Mouse (Mus musculus) CH12.LX (cell line): ENCODE measurements around the gene Bcl2l11. TPM values are rescaled to one million over a fixed set of nuclear protein-coding genes. Genes with fewer than 3 reads are reported as not detected.
A peak's percentile ranks its signal among the peaks of the same experiment; 100 is the strongest.

Source experiments
- DNase-seq: peaks from one replicate; pipeline ENCODE4 v3.0.0-alpha.2; 2013; ENCODE audit errors: extremely low read depth
- H3K27ac ChIP-seq: 2 replicates; pipeline ENCODE4 v1.5.1; 2012; ENCODE audit warnings: low read depth, mild to moderate bottlenecking, control low read depth, moderate library complexity; ENCODE audit not compliant: insufficient read depth
- H3K27me3 ChIP-seq: replicated peaks from 2 replicates; pipeline ENCODE3; 2012; ENCODE audit warnings: inconsistent platforms
- H3K36me3 ChIP-seq, 2 experiments: replicated peaks in 1 of 2; 2 replicates each; pipeline versions ENCODE3 to v1.6.1; 2012; ENCODE audit warnings: inconsistent platforms in 1 of 2, low read length in 1 of 2, mild to moderate bottlenecking in 1 of 2, mixed read lengths in 1 of 2, moderate library complexity in 1 of 2; ENCODE audit not compliant: control insufficient read depth in 1 of 2, insufficient read depth in 1 of 2
- H3K4me1 ChIP-seq, 2 experiments: 2 replicates each; pipeline ENCODE4 v1.6.1; 2012; ENCODE audit warnings: inconsistent platforms in 1 of 2, moderate library complexity in 1 of 2; ENCODE audit not compliant: insufficient read depth in 2 of 2, control insufficient read depth in 1 of 2
- H3K4me2 ChIP-seq: 2 replicates; pipeline ENCODE4 v1.6.1; 2012; ENCODE audit warnings: low read depth, mild to moderate bottlenecking, control low read depth; ENCODE audit not compliant: poor library complexity, insufficient read depth, severe bottlenecking
- H3K4me3 ChIP-seq, 3 experiments: fragments of 150-350 bp in 1 of 3; sonication (generic) in 1 of 3; replicated peaks in 1 of 3; 2 replicates each; pipeline versions ENCODE3 to v1.5.1; 2011 to 2012; ENCODE audit warnings: low read depth in 2 of 3, low read length in 2 of 3, mild to moderate bottlenecking in 2 of 3, moderate library complexity in 2 of 3, control low read depth in 1 of 3, improper control_type of control experiment in 1 of 3, inconsistent platforms in 1 of 3, mixed read lengths in 1 of 3; ENCODE audit not compliant: poor library complexity in 1 of 3
- H3K79me2 ChIP-seq: replicated peaks from 2 replicates; pipeline ENCODE4 v1.6.1; 2012; ENCODE audit warnings: mild to moderate bottlenecking, moderate library complexity; ENCODE audit not compliant: control insufficient read depth, poor library complexity, insufficient read depth, severe bottlenecking; ENCODE audit errors: extremely low read depth
- H3K9ac ChIP-seq: 2 replicates; pipeline ENCODE4 v1.6.1; 2012; ENCODE audit warnings: low read depth, mild to moderate bottlenecking, control low read depth, moderate library complexity; ENCODE audit not compliant: insufficient read depth
- H3K9me3 ChIP-seq: replicated peaks from 2 replicates; pipeline ENCODE3; 2012; ENCODE audit warnings: low read length, inconsistent platforms, mixed read lengths
- BHLHE40 ChIP-seq: IDR thresholded peaks from 2 replicates; pipeline ENCODE4 v1.6.1; 2011; ENCODE audit warnings: mild to moderate bottlenecking, low read depth, low read length, improper control_type of control experiment
- CHD1 ChIP-seq: IDR thresholded peaks from 2 replicates; pipeline ENCODE4 v1.6.1; 2012; ENCODE audit warnings: low read depth, low read length, improper control_type of control experiment, inconsistent platforms
- CHD2 ChIP-seq: IDR thresholded peaks from 2 replicates; pipeline ENCODE4 v1.6.1; 2011; ENCODE audit warnings: low read length, improper control_type of control experiment
- CTCF ChIP-seq, 2 experiments: IDR thresholded peaks in 1 of 2; conservative IDR thresholded peaks in 1 of 2; 2 replicates each; pipeline ENCODE4 v1.5.1; 2011 to 2012; ENCODE audit warnings: low read depth in 2 of 2, low read length in 2 of 2, improper control_type of control experiment in 1 of 2, inconsistent platforms in 1 of 2, mild to moderate bottlenecking in 1 of 2, moderate library complexity in 1 of 2
- E2F4 ChIP-seq: IDR thresholded peaks from 2 replicates; pipeline ENCODE4 v1.6.1; 2011; ENCODE audit warnings: low read depth, low read length, improper control_type of control experiment; ENCODE audit not compliant: insufficient replicate concordance
- ELF1 ChIP-seq: IDR thresholded peaks from 2 replicates; pipeline ENCODE4 v1.6.1; 2014; ENCODE audit warnings: low read depth, mild to moderate bottlenecking, inconsistent platforms, low read length, improper control_type of control experiment
- EP300 ChIP-seq: IDR thresholded peaks from 2 replicates; pipeline ENCODE4 v1.6.1; 2011; ENCODE audit warnings: low read length, improper control_type of control experiment
- ETS1 ChIP-seq: conservative IDR thresholded peaks from 2 replicates; pipeline ENCODE4 v1.6.1; 2012; ENCODE audit warnings: low read depth, mild to moderate bottlenecking, inconsistent platforms, low read length, improper control_type of control experiment, moderate library complexity
- GABPA ChIP-seq: IDR thresholded peaks from 2 replicates; pipeline ENCODE4 v1.6.1; 2012; ENCODE audit warnings: low read depth, low read length, improper control_type of control experiment, inconsistent platforms; ENCODE audit not compliant: insufficient replicate concordance
- HCFC1 ChIP-seq: IDR thresholded peaks from 2 replicates; pipeline ENCODE4 v1.6.1; 2012; ENCODE audit warnings: low read depth, mild to moderate bottlenecking, inconsistent platforms, low read length, improper control_type of control experiment
- IRF4 ChIP-seq: IDR thresholded peaks from 2 replicates; pipeline ENCODE4 v1.6.1; 2014; ENCODE audit warnings: low read depth, mild to moderate bottlenecking, inconsistent platforms, low read length, improper control_type of control experiment
- JUN ChIP-seq: IDR thresholded peaks from 2 replicates; pipeline ENCODE4 v1.6.1; 2011; ENCODE audit warnings: low read depth, mild to moderate bottlenecking, low read length, improper control_type of control experiment, moderate library complexity; ENCODE audit not compliant: insufficient read depth
- JUND ChIP-seq: conservative IDR thresholded peaks from 2 replicates; pipeline ENCODE4 v1.6.1; 2011; ENCODE audit warnings: low read depth, low read length, improper control_type of control experiment
- KAT2A ChIP-seq: IDR thresholded peaks from 2 replicates; pipeline ENCODE4 v1.6.1; 2012; ENCODE audit warnings: low read length, improper control_type of control experiment, inconsistent platforms; ENCODE audit not compliant: insufficient replicate concordance
- MAFK ChIP-seq: IDR thresholded peaks from 2 replicates; pipeline ENCODE4 v1.6.1; 2011; ENCODE audit warnings: low read length, improper control_type of control experiment; ENCODE audit not compliant: insufficient replicate concordance
- MAX ChIP-seq: IDR thresholded peaks from 2 replicates; pipeline ENCODE4 v1.6.1; 2011; ENCODE audit warnings: low read length, improper control_type of control experiment
- MAZ ChIP-seq: IDR thresholded peaks from 2 replicates; pipeline ENCODE4 v1.6.1; 2012; ENCODE audit warnings: low read depth, mild to moderate bottlenecking, inconsistent platforms, low read length, improper control_type of control experiment, moderate library complexity
- MEF2A ChIP-seq: IDR thresholded peaks from 2 replicates; pipeline ENCODE4 v1.6.1; 2014; ENCODE audit warnings: low read depth, mild to moderate bottlenecking, inconsistent platforms, low read length, improper control_type of control experiment, borderline replicate concordance
- MXI1 ChIP-seq: IDR thresholded peaks from 2 replicates; pipeline ENCODE4 v1.6.1; 2011; ENCODE audit warnings: mild to moderate bottlenecking, low read depth, low read length, improper control_type of control experiment
- MYC ChIP-seq: IDR thresholded peaks from 2 replicates; pipeline ENCODE4 v1.6.1; 2011; ENCODE audit warnings: low read depth, mild to moderate bottlenecking, improper control_type of control experiment, low read length
- NELFE ChIP-seq: IDR thresholded peaks from 2 replicates; pipeline ENCODE4 v1.6.1; 2011; ENCODE audit warnings: low read depth, low read length, improper control_type of control experiment
- NRF1 ChIP-seq: IDR thresholded peaks from 2 replicates; pipeline ENCODE4 v1.6.1; 2014; ENCODE audit warnings: low read depth, mild to moderate bottlenecking, inconsistent platforms, low read length, improper control_type of control experiment, moderate library complexity
- PAX5 ChIP-seq: IDR thresholded peaks from 2 replicates; pipeline ENCODE4 v1.6.1; 2012; ENCODE audit warnings: low read length, inconsistent platforms, mixed read lengths
- POLR2A ChIP-seq: IDR thresholded peaks from 2 replicates; pipeline ENCODE4 v1.6.1; 2011; ENCODE audit warnings: low read depth, mild to moderate bottlenecking, improper control_type of control experiment, low read length
- POLR2AphosphoS2 ChIP-seq: IDR thresholded peaks from 2 replicates; pipeline ENCODE4 v1.6.1; 2011; ENCODE audit warnings: low read depth, low read length, improper control_type of control experiment
- RAD21 ChIP-seq: IDR thresholded peaks from 2 replicates; pipeline ENCODE4 v1.6.1; 2011; ENCODE audit warnings: low read depth, mild to moderate bottlenecking, low read length, improper control_type of control experiment, moderate library complexity
- RCOR1 ChIP-seq: conservative IDR thresholded peaks from 2 replicates; pipeline ENCODE4 v1.6.1; 2012; ENCODE audit warnings: low read depth, mild to moderate bottlenecking, inconsistent platforms, low read length, improper control_type of control experiment
- SIN3A ChIP-seq: IDR thresholded peaks from 2 replicates; pipeline ENCODE4 v1.6.1; 2012; ENCODE audit warnings: low read length, improper control_type of control experiment, inconsistent platforms
- SMC3 ChIP-seq: IDR thresholded peaks from 2 replicates; pipeline ENCODE4 v1.6.1; 2011; ENCODE audit warnings: low read depth, low read length, improper control_type of control experiment
- TBP ChIP-seq: conservative IDR thresholded peaks from 2 replicates; pipeline ENCODE4 v1.6.1; 2011; ENCODE audit warnings: low read depth, low read length, improper control_type of control experiment
- TCF12 ChIP-seq: IDR thresholded peaks from 2 replicates; pipeline ENCODE4 v1.6.1; 2014; ENCODE audit warnings: low read depth, mild to moderate bottlenecking, inconsistent platforms, low read length, improper control_type of control experiment
- UBTF ChIP-seq: IDR thresholded peaks from 2 replicates; pipeline ENCODE4 v1.6.1; 2012; ENCODE audit warnings: low read depth, mild to moderate bottlenecking, inconsistent platforms, low read length, improper control_type of control experiment, moderate library complexity
- USF1 ChIP-seq: IDR thresholded peaks from 2 replicates; pipeline ENCODE4 v1.6.1; 2014; ENCODE audit warnings: low read depth, mild to moderate bottlenecking, inconsistent platforms, low read length, improper control_type of control experiment
- USF2 ChIP-seq: conservative IDR thresholded peaks from 2 replicates; pipeline ENCODE4 v1.6.1; 2011; ENCODE audit warnings: low read depth, low read length, improper control_type of control experiment
- ZC3H11A ChIP-seq: IDR thresholded peaks from 2 replicates; pipeline ENCODE4 v1.6.1; 2012; ENCODE audit warnings: low read depth, mild to moderate bottlenecking, inconsistent platforms, low read length, improper control_type of control experiment
- ZKSCAN1 ChIP-seq: IDR thresholded peaks from 2 replicates; pipeline ENCODE4 v1.6.1; 2012; ENCODE audit warnings: low read depth, inconsistent platforms, low read length, improper control_type of control experiment, borderline replicate concordance
- ZMIZ1 ChIP-seq: IDR thresholded peaks from 2 replicates; pipeline ENCODE4 v1.6.1; 2012; ENCODE audit warnings: low read depth, mild to moderate bottlenecking, inconsistent platforms, low read length, improper control_type of control experiment
- ZNF384 ChIP-seq: IDR thresholded peaks from 2 replicates; pipeline ENCODE4 v1.6.1; 2012; ENCODE audit warnings: low read depth, low read length, improper control_type of control experiment, inconsistent platforms
- dilution Hi-C: fragments of 300-500 bp; cut with MboI; formaldehyde crosslinking; loops from 2 replicates; pipeline ENCODE4 v1.14.3; 2020; ENCODE audit warnings: low sequenced_read_pairs; ENCODE audit not compliant: extremely low pct_unique_long_range_greater_than_20kb, extremely low pct_ligation_motif_present
- in situ Hi-C: fragments of 300-500 bp; cut with MboI; formaldehyde crosslinking; loops from 3 replicates; pipeline ENCODE4 v1.14.3; 2019; ENCODE audit warnings: low sequenced_read_pairs, low pct_ligation_motif_present, low pct_unique_long_range_greater_than_20kb, mixed read lengths
- polyA plus RNA-seq: library from polyadenylated mRNA; unstranded; fragments of >175 nt; gene quantifications from 2 replicates; pipeline ENCODE4 v1.2.1, GENCODE M21; 2012; ENCODE audit warnings: low read depth; ENCODE audit not compliant: insufficient read length
- total RNA-seq, 2 experiments: library from RNA; depleted of rRNA; stranded (reverse); fragments of 300-350 nt in 1 of 2; fragments of >200 nt in 1 of 2; gene quantifications; 2 replicates each; pipeline ENCODE4 v1.2.3; 2012 to 2014

Bcl2l11 gene
- total and polyA plus RNA-seq, 3 experiments = 7.8 to 24.6 (median 11.6) TPM

DNA sequence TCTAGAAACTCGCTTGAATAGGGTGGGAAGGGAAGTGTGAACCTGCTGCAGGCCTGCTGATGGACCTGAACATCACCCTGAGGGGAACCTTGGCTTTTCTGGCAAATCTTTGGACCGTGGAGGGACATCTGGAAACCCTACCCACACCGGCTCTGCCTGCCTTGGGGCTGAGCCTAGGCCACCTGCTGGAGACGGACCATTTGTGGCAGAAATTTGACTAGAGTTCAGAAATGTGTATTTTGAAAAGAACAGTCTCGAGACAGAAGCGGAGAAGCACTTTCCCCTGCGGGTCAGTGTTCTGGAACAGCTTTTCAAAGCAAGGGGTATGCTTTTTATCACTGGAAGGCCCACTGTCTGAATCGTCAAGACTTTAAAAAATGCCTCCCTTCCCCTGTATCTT lies 9.1 kb downstream of the Bcl2l11 start:
- no peak for TF ChIP-seq CHD1
- TF ChIP-seq BHLHE40 = peak; percentile 95
- TF ChIP-seq NRF1 = no peak
- peak; percentile 78; the same call in 1 of the 2 replicates for TF ChIP-seq MAZ
- no peak for TF ChIP-seq POLR2A
- TF ChIP-seq ZNF384 = 0 out of 2 replicates have a peak, but pooled peaks have one; percentile 15
- peak; percentile 54; the same call in 1 of the 2 replicates for TF ChIP-seq JUN
- no peak for TF ChIP-seq POLR2AphosphoS2
- TF ChIP-seq GABPA = no peak
- TF ChIP-seq HCFC1 = peak; percentile 21; the same call in 1 of the 2 replicates
- TF ChIP-seq TCF12 = peak; percentile 98
- TF ChIP-seq TBP = 0 out of 2 replicates have a peak, but pooled peaks have one; percentile 18
- TF ChIP-seq MAFK = peak; percentile 87
- no peak for TF ChIP-seq ELF1
- TF ChIP-seq RAD21 = peak; percentile 33
- TF ChIP-seq ZMIZ1 = 0 out of 2 replicates have a peak, but pooled peaks have one; percentile 46
- TF ChIP-seq UBTF = peak; percentile 58; the same call in 1 of the 2 replicates
- TF ChIP-seq MAX = peak; percentile 68
- peak; percentile 87 for TF ChIP-seq ETS1
- TF ChIP-seq PAX5 = no peak
- 0 out of 2 replicates have a peak, but pooled peaks have one; percentile 40 for TF ChIP-seq CHD2
- TF ChIP-seq USF2 = no peak
- TF ChIP-seq MEF2A = peak; percentile 85
- 0 out of 2 replicates have a peak, but pooled peaks have one; percentile 57 for TF ChIP-seq E2F4
- TF ChIP-seq SMC3 = peak; percentile 59
- no peak for TF ChIP-seq ZKSCAN1
- TF ChIP-seq MXI1 = no peak
- peak; percentile 48; the same call in 1 of the 2 replicates for TF ChIP-seq MYC
- TF ChIP-seq USF1 = no peak
- TF ChIP-seq RCOR1 = peak; percentile 93
- TF ChIP-seq EP300 = peak; percentile 83
- TF ChIP-seq KAT2A = 0 out of 2 replicates have a peak, but pooled peaks have one; percentile 25
- no peak for TF ChIP-seq ZC3H11A
- TF ChIP-seq IRF4 = peak; percentile 92
- TF ChIP-seq CTCF (conservative IDR thresholded peaks at IDR 0.05 in 1 of 2, IDR thresholded peaks at IDR 0.05 in 1 of 2; ENCODE audit: low read depth in 2 of 2, low read length in 2 of 2) = peak in 1 of 2 experiments; percentile 42; a peak in 2 of 4 replicates
- no peak for TF ChIP-seq NELFE
- TF ChIP-seq SIN3A = peak; percentile 60; the same call in 1 of the 2 replicates
- peak; percentile 74; the same call in 1 of the 2 replicates for TF ChIP-seq JUND
- TF ChIP-seq, all 38 proteins: peak for 25
- DNase-seq = peak; percentile 86
- dilution Hi-C loops = no loop called here
- in situ Hi-C loops = no loop called here
- peaks cover 6 to 73% of the 10 kb centered on the region in 2 experiments for H3K36me3 ChIP-seq
- H3K4me3 ChIP-seq = no peak overlapping the region
- no peaks in the 10 kb centered on the region for H3K9me3 ChIP-seq
- no peaks in the 10 kb centered on the region for H3K27me3 ChIP-seq
- peaks cover 24 to 56% of the 10 kb centered on the region in 2 experiments for H3K4me1 ChIP-seq
- no peaks in the 10 kb centered on the region for H3K79me2 ChIP-seq
- H3K4me2 ChIP-seq = 0 out of 2 replicates have a peak overlapping the region, but pooled peaks have one; percentile 6
- no peak overlapping the region for H3K9ac ChIP-seq
- H3K27ac ChIP-seq = no peak overlapping the region
